Mouse (Mus musculus) MEL-GATA-1-ER (cell line): ENCODE results near the gene Olfr25.

Experiments
- DNase-seq: peaks from one replicate; pipeline ENCODE4 v3.0.0-alpha.2; 2012; ENCODE audit warnings: low read depth; ENCODE audit errors: extremely low read depth

The Olfr25 gene

GRCm38 (mm10) chr9:38328760-38329159 is at the start of gene Olfr25:
Gene Olfr25, plus strand, starts transcription at chr9:38329060.
- DNase-seq, result no peak

GRCm38 (mm10) chr9:38290807-38291206 is 38.1 kb upstream of the Olfr25 start, which contains the start of gene Olfr896-ps1:
Gene Olfr896-ps1, plus strand, starts transcription at chr9:38291107.
- DNase-seq, result no peak

GRCm38 (mm10) chr9:38348111-38348510 is 19.3 kb downstream of the Olfr25 start, which contains the start of gene Olfr898:
Gene Olfr898, plus strand, starts transcription at chr9:38348411.
- no peak for DNase-seq

- no peak for DNase-seq
These were observed 37.7 kb downstream of the Olfr25 start, which contains the start of gene Olfr250 for GRCm38 (mm10) chr9:38366596-38366995. Gene Olfr250, plus strand, starts transcription at chr9:38366896.

GRCm38 (mm10) chr9:38376786-38377185 is 47.9 kb downstream of the Olfr25 start, which contains the start of gene Olfr251:
Gene Olfr251, plus strand, starts transcription at chr9:38377086.
- no peak for DNase-seq
